27 mouse cellular contexts compared by ENCODE assay signal in genomic region chr2:125268876-125269275, GRCm38 (mm10).
"Had no signal": no experiment of that assay in that cellular context is flagged by ENCODE, and none has a peak within 500 bp of the region (broad histone marks: within the 10 kb centered on the region; RNA-seq: fewer than 3 reads in every experiment).

No protein-coding gene starts in this region.

- H3K27ac ChIP-seq: gastrocnemius, adult 2 months; heart, embryonic 10.5 days; heart, embryonic 13.5 days; heart, embryonic 15.5 days; hindbrain, embryonic 13.5 days; hindbrain, embryonic 15.5 days; hindbrain, postnatal 0 days; kidney, embryonic 15.5 days; kidney, postnatal 0 days; limb, embryonic 13.5 days; limb, embryonic 15.5 days; liver, embryonic 12.5 days; liver, embryonic 14.5 days had no signal

- H3K4me2 ChIP-seq: heart, embryonic 13.5 days; heart, embryonic 15.5 days; hindbrain, embryonic 13.5 days; hindbrain, embryonic 15.5 days; kidney, embryonic 15.5 days; limb, embryonic 13.5 days; limb, embryonic 15.5 days; liver, embryonic 12.5 days had no signal

- H3K36me3 ChIP-seq: heart, embryonic 10.5 days; heart, embryonic 13.5 days; heart, embryonic 15.5 days; hindbrain, embryonic 13.5 days; hindbrain, embryonic 15.5 days; kidney, embryonic 15.5 days; limb, embryonic 13.5 days; limb, embryonic 15.5 days; liver, embryonic 12.5 days had no signal

- H3K27me3 ChIP-seq: heart, embryonic 13.5 days; heart, embryonic 15.5 days; hindbrain, embryonic 13.5 days; hindbrain, embryonic 15.5 days; kidney, embryonic 15.5 days; limb, embryonic 13.5 days; limb, embryonic 15.5 days; liver, embryonic 12.5 days had no signal

- H3K4me1 ChIP-seq: heart, embryonic 10.5 days; heart, embryonic 15.5 days; hindbrain, embryonic 15.5 days; kidney, embryonic 15.5 days; liver, embryonic 12.5 days had no signal

- DNase-seq: gastrocnemius, adult 2 months; gastrocnemius, postnatal 10 days; gastrocnemius, postnatal 25 days; heart, adult 18-20 months; heart, postnatal 14 days; heart, postnatal 36 days; kidney, adult 11 months; kidney, adult 2 months; kidney, adult 9 months; kidney, postnatal 14 days; kidney, postnatal 36 days; layer of hippocampus, adult 9-11 months; layer of hippocampus, postnatal 36 days; left cerebral cortex, postnatal 4 days had no signal

- ATAC-seq: hindbrain, postnatal 0 days; intestine, embryonic 16.5 days; liver, embryonic 12.5 days had no signal

- H3K4me3 ChIP-seq: gastrocnemius, adult 2 months; heart, embryonic 10.5 days; heart, embryonic 13.5 days; heart, embryonic 15.5 days; hindbrain, embryonic 13.5 days; hindbrain, embryonic 15.5 days; kidney, embryonic 15.5 days; limb, embryonic 13.5 days; limb, embryonic 15.5 days; liver, embryonic 12.5 days had no signal

- H3K9me3 ChIP-seq: heart, embryonic 10.5 days; heart, embryonic 15.5 days; hindbrain, embryonic 15.5 days; kidney, embryonic 15.5 days; limb, embryonic 13.5 days; limb, embryonic 15.5 days; liver, embryonic 12.5 days had no signal

- H3K9ac ChIP-seq: heart, embryonic 13.5 days; heart, embryonic 15.5 days; hindbrain, embryonic 13.5 days; hindbrain, embryonic 15.5 days; kidney, embryonic 15.5 days; limb, embryonic 13.5 days; limb, embryonic 15.5 days; liver, embryonic 12.5 days; liver, embryonic 14.5 days had no signal
